Mouse (Mus musculus): ENCODE measurements around the gene Rora.

DNA sequence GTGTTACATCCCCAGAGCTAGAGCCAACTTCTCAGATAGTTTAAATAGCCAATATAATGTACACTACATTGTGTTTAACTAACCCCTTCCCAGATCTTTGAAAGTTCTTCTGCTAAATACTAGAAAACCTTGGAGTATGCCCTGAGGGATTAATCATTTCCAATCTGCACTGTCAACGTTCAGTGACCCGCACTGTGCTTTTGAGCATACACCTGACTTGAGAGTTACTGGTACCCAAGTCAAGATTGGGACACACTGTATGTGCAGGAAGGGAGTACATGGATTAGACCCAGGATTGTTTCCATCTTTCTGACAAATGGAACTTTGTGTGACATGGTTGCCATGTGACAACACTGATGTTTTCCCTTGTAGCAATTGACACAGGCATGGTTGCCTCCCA lies 33.5 kb upstream of the Rora start:
- TF ChIP-seq CTCF (IDR thresholded peaks at IDR 0.05; ENCODE audit: control insufficient read depth, insufficient read depth, low read length) (no peak), POLR2A (IDR thresholded peaks at IDR 0.05; ENCODE audit: borderline replicate concordance, control insufficient read depth, low read depth, low read length) (no peak)
